Mouse (Mus musculus) natural killer cell, adult 2 months (primary cell): ENCODE measurements at regions not wholly inside any gene's neighbourhood (a gene's known extent, or its start where the extent isn't known, plus 50 kb on each side); places are given as distances from the start of the nearest gene placed in this dataset.

Experiments
- DNase-seq, 2 experiments: peaks; one replicate each; pipeline ENCODE4 v3.0.0; 2022; ENCODE audit warnings: low spot score in 2 of 2

GRCm38 (mm10) chr9:32940919-32941767 lies 305.1 kb downstream of the Ets1 start:
- DNase-seq: peak; percentile 52 to 56

GRCm38 (mm10) chr9:32941768-32942030 lies 305.7 kb downstream of the Ets1 start:
- DNase-seq: no peak

GRCm38 (mm10) chr9:32947221-32947620 lies 311.2 kb downstream of the Ets1 start:
- no peak for DNase-seq

- DNase-seq: no peak
Observed at GRCm38 (mm10) chr9:32949036-32949435, 313.0 kb downstream of the Ets1 start.

GRCm38 (mm10) chr9:32958716-32959115 lies 322.7 kb downstream of the Ets1 start:
- no peak for DNase-seq

- peak; percentile 14 to 24 for DNase-seq
Observed at GRCm38 (mm10) chr9:32959468-32959867, 323.4 kb downstream of the Ets1 start.

- peak in 1 of 2 experiments; percentile 22 for DNase-seq
Observed at GRCm38 (mm10) chr9:32962679-32963205, 326.7 kb downstream of the Ets1 start.

GRCm38 (mm10) chr9:32968446-32968845 lies 332.4 kb downstream of the Ets1 start:
- DNase-seq: no peak

- DNase-seq: no peak
Observed at GRCm38 (mm10) chr9:32971421-32971820, 335.4 kb downstream of the Ets1 start.

- no peak for DNase-seq
Observed at GRCm38 (mm10) chr9:32971926-32972325, 335.9 kb downstream of the Ets1 start.

GRCm38 (mm10) chr9:32972431-32973052 lies 336.5 kb downstream of the Ets1 start:
- no peak for DNase-seq

- DNase-seq: no peak
Observed at GRCm38 (mm10) chr9:32977732-32978131, 341.7 kb downstream of the Ets1 start.

GRCm38 (mm10) chr9:32980846-32981245 lies 344.8 kb downstream of the Ets1 start:
- DNase-seq: no peak

GRCm38 (mm10) chr9:32983182-32983581 lies 347.2 kb downstream of the Ets1 start:
- DNase-seq: no peak

GRCm38 (mm10) chr9:32986836-32987673 lies 351.0 kb downstream of the Ets1 start:
- no peak for DNase-seq

- no peak for DNase-seq
Observed at GRCm38 (mm10) chr9:32989006-32989405, 353.0 kb downstream of the Ets1 start.

- no peak for DNase-seq
Observed at GRCm38 (mm10) chr9:32998323-32998722, 362.3 kb downstream of the Ets1 start.

- DNase-seq: no peak
Observed at GRCm38 (mm10) chr9:33000691-33001164, 364.7 kb downstream of the Ets1 start.

- DNase-seq: no peak
Observed at GRCm38 (mm10) chr9:33001165-33001949, 365.3 kb downstream of the Ets1 start.

GRCm38 (mm10) chr9:33003880-33004279 lies 367.9 kb downstream of the Ets1 start:
- DNase-seq: no peak

GRCm38 (mm10) chr9:33004536-33004935 lies 368.5 kb downstream of the Ets1 start:
- no peak for DNase-seq
